Mouse (Mus musculus) cortical plate, adult 2 months (tissue): Measurements from ENCODE around the gene Fbxl21.

Source experiments
- CTCF ChIP-seq: fragments of 200-500 bp; IDR thresholded peaks from 2 replicates; pipeline ENCODE4 v1.5.1; 2011; ENCODE audit warnings: mild to moderate bottlenecking, control low read depth, low read length; ENCODE audit not compliant: insufficient read depth; ENCODE audit errors: extremely low read depth
- POLR2A ChIP-seq: fragments of 200-500 bp; IDR thresholded peaks from 2 replicates; pipeline ENCODE4 v1.6.1; 2011; ENCODE audit warnings: mild to moderate bottlenecking, low read length, control low read depth; ENCODE audit not compliant: insufficient read depth; ENCODE audit errors: extremely low read depth

- no peak for TF ChIP-seq POLR2A
- no peak for TF ChIP-seq CTCF
These were observed 63.8 kb downstream of the Fbxl21 start for GRCm38 (mm10) chr13:56586046-56586445.
